Mouse (Mus musculus): ENCODE results near the gene Vmn2r101. TPM values are rescaled to one million over a fixed set of nuclear protein-coding genes. Genes with fewer than 3 reads are reported as not detected.

Vmn2r101 gene
- total RNA-seq (2015) (not detected in 2 replicates), total RNA-seq (2017) (0.04 TPM in 1 of 2 replicates, not detected in the other)

GRCm38 (mm10) chr17:19576927-19577326 lies at the start of gene Vmn2r101:
Gene Vmn2r101 (plus strand): TSS chr17:19577227.
- ATAC-seq (ENCODE audit: poor library complexity, severe bottlenecking) = no peak

- no peak for ATAC-seq (ENCODE audit: poor library complexity, severe bottlenecking)
Observed at GRCm38 (mm10) chr17:19629328-19629727, 52.3 kb downstream of the Vmn2r101 start.

GRCm38 (mm10) chr17:19658447-19658846 lies 81.4 kb downstream of the Vmn2r101 start:
- peak; percentile 60 for ATAC-seq (ENCODE audit: poor library complexity, severe bottlenecking)

- no peak for ATAC-seq (ENCODE audit: poor library complexity, severe bottlenecking)
Observed at GRCm38 (mm10) chr17:19660028-19660427, 83.0 kb downstream of the Vmn2r101 start, which contains the start of gene Vmn2r102. Gene Vmn2r102 (plus strand): TSS chr17:19660328.

Other genes starting within 250 kb of the Vmn2r101 start
- gene Vmn2r99, start 215.3 kb upstream of the Vmn2r101 start, total RNA-seq (2015) = not detected in 2 replicates
- not detected in 2 replicates for gene Vmn2r99, start 215.3 kb upstream of the Vmn2r101 start, total RNA-seq (2017)
- gene Vmn2r100, start 72.5 kb upstream of the Vmn2r101 start, total RNA-seq (2015) = not detected in 2 replicates
- not detected in 2 replicates for gene Vmn2r100, start 72.5 kb upstream of the Vmn2r101 start, total RNA-seq (2017)
- gene Vmn2r102, start 83.1 kb downstream of the Vmn2r101 start, total RNA-seq (2015) = not detected in 2 replicates
- not detected in 2 replicates for gene Vmn2r102, start 83.1 kb downstream of the Vmn2r101 start, total RNA-seq (2017)
- not detected in 2 replicates for gene Vmn2r103, start 196.1 kb downstream of the Vmn2r101 start, total RNA-seq (2015)
- gene Vmn2r103, start 196.1 kb downstream of the Vmn2r101 start, total RNA-seq (2017) = not detected in 2 replicates

All from megakaryocyte, adult 5-6 weeks (primary cell).